Mouse (Mus musculus): ENCODE results near the gene Mcpt2. TPM values are rescaled to one million over a fixed set of nuclear protein-coding genes. Genes with fewer than 3 reads are reported as not detected.
"Not testable (repeated sequence)": the region's sequence is repeated elsewhere in the genome, so short reads cannot be mapped to it uniquely, and the experiment has no call there.

The Mcpt2 gene
- total RNA-seq (2014; fragmentation: Nextera tagmentation) (not detected in 2 replicates), total RNA-seq (2017) (not detected in 2 replicates)

DNA sequence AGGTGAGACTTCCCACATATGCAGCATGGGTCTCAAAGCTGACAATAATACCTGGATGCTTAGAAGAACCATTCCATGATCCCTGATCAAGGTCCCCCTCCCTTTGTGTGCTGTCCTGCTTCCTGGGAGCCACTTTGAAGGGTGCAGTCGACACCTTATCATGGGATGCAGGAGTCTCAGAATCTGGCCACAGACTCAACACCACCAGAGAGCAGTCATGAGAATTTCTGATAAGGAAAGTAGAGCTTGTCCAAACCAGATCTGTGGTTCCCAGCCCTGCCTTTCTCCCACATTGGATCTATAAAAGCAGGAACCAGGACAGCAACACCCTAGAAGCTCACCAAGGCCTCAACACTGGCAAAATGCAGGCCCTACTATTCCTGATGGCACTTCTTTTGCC, at the start of gene Mcpt2:
Mcpt2 (plus strand) TSS at position 250 of the 400 bp plus-strand sequence.
- peak; percentile 77 for ATAC-seq (replicated peaks; ENCODE audit: low FRiP score, low TSS enrichment, poor library complexity, severe bottlenecking)

DNA sequence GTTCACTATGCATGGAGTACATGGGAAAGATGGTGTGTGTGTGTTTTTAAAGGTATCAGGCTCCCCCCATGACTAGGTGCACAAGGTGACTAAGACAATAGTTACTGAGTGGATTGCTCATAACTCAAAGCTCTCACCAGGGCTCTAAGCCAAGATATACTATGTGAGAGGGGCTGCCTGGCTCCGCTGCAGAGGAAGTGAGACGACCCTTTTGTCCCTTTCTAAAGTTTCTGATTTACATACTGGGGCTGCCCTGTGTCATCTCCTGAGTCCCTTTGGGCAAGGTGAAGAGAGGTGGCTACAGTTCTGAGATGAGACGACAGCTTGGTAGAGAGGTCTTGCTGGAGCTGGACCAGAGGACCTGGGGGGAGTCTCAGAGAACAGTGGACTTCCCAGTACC, 28.7 kb upstream of the Mcpt2 start:
- ATAC-seq (replicated peaks; ENCODE audit: low FRiP score, low TSS enrichment, poor library complexity, severe bottlenecking): no peak

DNA sequence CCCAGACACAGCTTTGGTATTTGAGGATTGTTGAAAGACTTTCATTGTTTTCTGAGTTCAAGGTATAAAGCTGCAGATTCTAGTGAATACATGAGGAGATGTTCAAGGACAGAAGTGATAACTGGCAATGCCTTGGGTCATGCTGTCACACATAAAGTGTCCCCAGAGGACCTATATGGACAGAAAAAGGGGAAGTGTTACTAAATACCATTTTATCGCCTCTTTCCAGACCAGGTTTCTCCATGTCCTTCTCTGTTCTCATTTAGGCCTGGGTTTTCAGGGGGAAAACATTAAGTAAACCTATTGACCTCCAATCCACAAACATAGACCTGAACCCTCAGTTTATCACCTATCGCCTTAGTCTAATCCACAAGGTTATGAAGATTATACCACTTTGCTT, 27.9 kb upstream of the Mcpt2 start:
- ATAC-seq (replicated peaks; ENCODE audit: low FRiP score, low TSS enrichment, poor library complexity, severe bottlenecking): no peak

DNA sequence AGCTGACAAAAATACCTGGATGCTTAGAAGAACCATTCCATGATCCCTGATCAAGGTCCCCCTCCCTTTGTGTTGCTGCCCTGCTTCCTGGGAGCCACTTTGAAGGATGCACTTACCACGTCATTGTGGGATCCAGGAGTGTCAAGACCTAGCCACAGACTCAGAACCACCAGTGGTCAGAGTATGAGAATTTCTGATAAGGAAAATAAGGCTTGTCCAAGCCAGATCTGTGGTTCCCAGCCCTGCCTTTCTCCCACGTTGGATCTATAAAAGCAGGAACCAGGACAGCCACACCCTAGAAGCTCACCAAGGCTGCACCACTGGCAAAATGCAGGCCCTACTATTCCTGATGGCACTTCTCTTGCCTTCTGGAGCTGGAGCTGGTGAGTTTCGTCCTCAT, 24.2 kb upstream of the Mcpt2 start, which contains the start of gene Mcpt1:
Mcpt1 (plus strand) TSS at position 301 of the 400 bp plus-strand sequence.
- ATAC-seq (replicated peaks; ENCODE audit: low FRiP score, low TSS enrichment, poor library complexity, severe bottlenecking): not testable (repeated sequence)

DNA sequence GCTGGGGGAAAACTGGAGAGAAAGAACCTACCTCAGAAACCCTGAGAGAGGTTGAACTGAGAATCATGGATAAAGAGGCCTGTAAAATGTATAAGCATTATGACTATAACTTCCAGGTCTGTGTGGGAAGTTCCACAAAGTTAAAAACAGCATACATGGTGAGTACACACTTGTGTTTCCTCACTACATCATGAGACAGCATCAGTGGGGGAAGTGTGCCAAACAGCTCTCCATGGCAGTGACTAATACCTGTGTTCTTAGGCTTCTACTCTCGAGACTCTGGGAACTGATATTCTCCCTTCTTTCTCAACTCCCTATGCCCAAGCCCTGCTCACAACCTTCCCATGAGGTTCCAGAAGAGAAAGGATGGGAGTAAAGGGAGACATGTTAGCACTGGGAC, 22.4 kb upstream of the Mcpt2 start:
- ATAC-seq (replicated peaks; ENCODE audit: low FRiP score, low TSS enrichment, poor library complexity, severe bottlenecking): no peak

DNA sequence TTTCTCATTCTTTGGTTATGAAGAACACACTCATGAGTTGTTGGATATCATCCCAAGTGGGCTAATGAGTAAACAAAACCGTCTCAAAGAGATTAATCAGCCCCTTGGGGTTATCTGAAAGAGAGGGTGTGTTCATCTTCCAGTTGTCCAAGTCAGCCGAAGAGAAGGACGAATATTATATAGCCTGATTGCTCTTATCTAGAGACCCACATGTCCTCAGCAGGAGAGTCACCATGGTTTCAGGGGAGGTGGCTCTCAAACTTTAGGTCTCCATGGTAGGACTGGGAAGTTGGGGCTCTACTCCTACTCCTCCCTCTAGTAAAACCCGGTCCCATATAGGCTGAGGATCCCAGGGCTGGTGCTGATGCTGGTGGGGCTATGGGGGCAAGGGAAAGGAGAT, 20.5 kb upstream of the Mcpt2 start:
- ATAC-seq (replicated peaks; ENCODE audit: low FRiP score, low TSS enrichment, poor library complexity, severe bottlenecking): peak; percentile 98

DNA sequence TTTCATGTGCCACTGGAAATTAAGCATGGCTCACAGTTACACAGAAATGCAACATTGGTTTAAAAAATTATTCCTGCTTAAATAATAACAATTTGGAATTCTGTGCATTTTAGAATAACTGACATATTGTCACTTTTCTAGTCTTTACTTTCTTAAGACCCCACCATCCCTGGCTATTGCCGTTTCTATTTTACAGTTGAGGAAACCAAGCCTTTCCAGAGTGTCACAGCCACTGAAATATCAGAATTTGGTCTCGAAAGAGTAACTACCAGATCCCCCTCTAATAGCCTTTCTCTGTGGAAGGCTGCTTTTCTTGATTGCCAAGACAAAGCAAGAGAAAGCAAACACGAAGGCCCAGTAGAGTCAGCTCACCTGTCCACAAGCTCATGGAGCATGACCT, 11.4 kb upstream of the Mcpt2 start, which contains the start of gene Mcpt9:
Mcpt9 (minus strand) TSS at position 101 of the 400 bp plus-strand sequence.
- not testable (repeated sequence) for ATAC-seq (replicated peaks; ENCODE audit: low FRiP score, low TSS enrichment, poor library complexity, severe bottlenecking)

DNA sequence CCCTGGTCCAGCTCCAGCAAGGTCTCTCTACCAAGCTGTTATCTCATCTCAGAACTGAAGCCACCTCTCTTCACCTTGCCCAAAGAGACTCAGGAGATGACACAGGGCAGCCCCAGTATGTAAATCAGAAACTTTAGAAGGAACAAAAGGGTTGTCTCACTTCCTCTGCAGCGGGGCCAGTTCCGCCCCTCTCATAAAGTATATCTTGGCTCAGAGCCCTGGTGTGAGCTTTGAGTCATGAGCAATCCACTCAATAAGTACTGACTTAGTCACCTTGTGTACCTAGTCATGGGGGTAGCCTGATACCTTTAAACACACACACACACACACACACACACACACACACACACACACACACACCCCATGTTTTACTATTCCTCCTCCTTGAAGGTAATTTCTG, 7.4 kb upstream of the Mcpt2 start:
- ATAC-seq (replicated peaks; ENCODE audit: low FRiP score, low TSS enrichment, poor library complexity, severe bottlenecking): no peak

DNA sequence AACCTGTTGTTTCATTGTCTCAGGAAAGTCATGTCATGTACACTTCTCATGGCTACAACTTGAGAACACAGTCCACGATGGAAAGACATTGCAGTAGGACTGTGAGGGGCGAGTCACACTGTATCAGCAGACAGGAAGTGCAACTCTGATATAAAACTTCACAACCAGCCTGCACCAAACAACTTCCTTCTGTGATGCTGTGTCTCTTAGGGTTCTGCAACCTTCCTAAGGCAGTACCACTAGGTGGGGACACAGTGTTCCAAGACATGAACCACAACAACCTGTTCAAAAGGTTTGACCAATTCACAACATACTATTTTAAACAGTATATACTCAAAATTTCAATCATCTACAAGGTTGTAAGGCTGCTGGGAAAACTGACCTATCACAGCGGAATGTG, 13.6 kb downstream of the Mcpt2 start:
- ATAC-seq (replicated peaks; ENCODE audit: low FRiP score, low TSS enrichment, poor library complexity, severe bottlenecking): no peak

DNA sequence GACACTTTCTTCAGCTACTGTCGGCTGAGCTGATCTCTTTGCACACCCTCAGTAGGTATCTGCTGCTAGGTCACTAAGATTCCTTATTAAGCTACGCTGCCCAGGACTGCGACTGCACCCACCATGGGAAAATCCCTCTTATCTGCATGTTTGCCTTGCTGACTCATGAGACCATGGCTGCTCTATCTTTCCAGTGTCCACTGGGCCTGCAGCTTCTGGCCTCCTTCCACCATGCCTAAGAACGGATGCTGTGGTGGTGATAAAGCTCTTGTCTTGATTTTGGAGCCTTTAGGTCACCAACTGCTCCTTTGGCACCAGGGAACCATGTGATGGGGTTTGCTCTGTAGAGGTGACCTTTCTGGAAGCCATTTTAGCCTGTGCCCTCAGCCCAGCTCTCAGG, 15.9 kb downstream of the Mcpt2 start:
- ATAC-seq (replicated peaks; ENCODE audit: low FRiP score, low TSS enrichment, poor library complexity, severe bottlenecking): peak; percentile 77

DNA sequence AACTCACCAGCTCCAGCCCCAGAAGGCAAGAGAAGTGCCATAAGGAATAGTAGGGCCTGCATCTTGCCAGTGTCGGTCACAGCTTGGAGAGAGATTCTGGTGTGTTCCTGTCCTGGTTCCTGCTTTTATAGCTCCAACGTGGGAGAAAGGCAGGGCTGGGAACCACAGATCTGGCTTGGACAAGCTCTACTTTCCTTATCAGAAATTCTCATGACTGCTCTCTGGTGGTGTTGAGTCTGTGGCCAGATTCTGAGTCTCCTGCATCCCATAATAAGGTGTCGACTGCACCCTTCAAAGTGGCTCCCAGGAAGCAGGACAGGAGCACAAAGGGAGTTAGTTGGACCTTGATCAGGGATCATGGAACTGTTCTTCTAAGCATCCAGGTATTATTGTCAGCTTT, 20.4 kb downstream of the Mcpt2 start, which contains the start of gene Mcpt4:
Mcpt4 (minus strand) TSS at position 101 of the 400 bp plus-strand sequence.
- ATAC-seq (replicated peaks; ENCODE audit: low FRiP score, low TSS enrichment, poor library complexity, severe bottlenecking): not testable (repeated sequence)

DNA sequence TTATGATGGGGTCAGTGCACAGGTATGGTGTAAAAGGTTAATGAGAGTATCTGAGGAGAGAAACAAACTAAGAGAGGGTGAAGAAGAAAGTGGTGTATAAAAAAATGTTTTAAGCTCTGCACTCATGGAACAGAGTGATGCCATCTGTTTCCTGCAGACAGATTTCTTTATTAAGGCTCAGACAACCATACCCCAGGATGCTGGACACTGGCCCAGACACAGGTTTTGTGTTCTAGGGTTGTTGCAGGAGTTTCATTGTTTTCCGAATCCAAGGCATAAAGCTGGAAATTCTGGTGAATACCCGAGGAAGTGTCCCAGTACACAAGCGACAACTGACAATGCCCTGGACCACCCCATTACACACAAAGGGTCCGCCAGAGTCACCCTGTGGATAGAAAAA, 40.2 kb downstream of the Mcpt2 start:
- no peak for ATAC-seq (replicated peaks; ENCODE audit: low FRiP score, low TSS enrichment, poor library complexity, severe bottlenecking)

DNA sequence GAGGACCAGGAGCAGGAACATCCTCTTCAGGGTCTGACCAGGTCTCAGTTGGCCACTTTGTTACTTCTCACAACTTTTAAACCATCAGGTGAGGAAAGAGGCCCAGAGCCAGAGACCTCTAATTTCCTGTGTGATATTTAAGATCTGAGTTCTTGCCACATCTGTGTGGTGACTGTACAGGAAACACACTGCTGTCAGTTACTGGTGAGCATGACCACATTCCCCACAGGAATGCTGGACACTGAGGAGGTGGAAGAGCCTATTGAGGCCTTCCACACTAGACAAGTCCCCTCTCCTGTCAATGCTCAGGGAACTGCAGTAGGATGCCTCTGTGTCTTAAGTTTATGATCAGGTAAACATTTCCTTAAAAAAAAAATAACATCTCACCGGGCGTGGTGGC, 43.3 kb downstream of the Mcpt2 start, which contains the start of gene Mcpt8:
Mcpt8 (minus strand) TSS at position 107 of the 400 bp plus-strand sequence.
- ATAC-seq (replicated peaks; ENCODE audit: low FRiP score, low TSS enrichment, poor library complexity, severe bottlenecking): no peak

DNA sequence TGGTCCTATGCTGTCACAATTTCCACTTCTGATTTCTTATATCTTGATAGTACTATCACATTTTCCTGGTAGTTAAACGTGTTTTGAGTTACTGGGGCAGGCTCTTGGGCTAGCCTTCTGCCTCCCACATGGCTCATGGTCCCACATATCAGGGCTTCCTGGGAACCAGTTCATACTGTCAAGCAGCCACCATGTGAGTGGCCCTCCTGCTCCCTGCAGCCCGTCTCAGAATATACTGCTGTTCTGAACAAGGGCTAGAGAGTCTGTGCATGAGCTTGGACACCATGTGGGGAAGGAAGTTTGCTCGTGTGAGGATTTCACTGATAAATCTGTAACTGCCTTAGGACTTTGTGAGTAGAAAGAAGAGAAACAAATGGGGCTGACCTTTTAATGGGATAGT, 44.9 kb downstream of the Mcpt2 start:
- no peak for ATAC-seq (replicated peaks; ENCODE audit: low FRiP score, low TSS enrichment, poor library complexity, severe bottlenecking)

DNA sequence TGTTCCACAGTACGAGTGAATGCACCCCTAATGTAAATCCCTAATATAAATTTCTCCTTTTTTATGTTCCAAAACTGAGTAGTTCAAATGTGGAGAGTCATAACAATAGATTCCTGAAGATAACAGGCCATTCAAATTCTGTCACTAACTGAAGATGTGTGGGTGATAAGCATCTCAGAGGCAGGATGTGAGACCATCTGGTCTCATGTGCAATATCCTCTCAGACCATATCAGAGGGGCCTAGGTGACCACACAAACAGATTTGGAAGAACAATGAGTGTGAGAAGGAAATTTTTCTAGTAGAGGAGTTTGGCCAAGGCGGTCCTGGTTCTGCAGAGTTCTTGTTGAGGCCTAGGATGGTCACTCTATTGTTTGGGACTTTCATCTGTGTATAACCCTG, 51.5 kb downstream of the Mcpt2 start:
- ATAC-seq (replicated peaks; ENCODE audit: low FRiP score, low TSS enrichment, poor library complexity, severe bottlenecking): no peak

Other genes with a start within 250 kb of the Mcpt2 start
- not detected in 2 replicates for gene Nfatc4, start 218.9 kb upstream of the Mcpt2 start, total RNA-seq (2014; fragmentation: Nextera tagmentation)
- not detected in 2 replicates for gene Nfatc4, start 218.9 kb upstream of the Mcpt2 start, total RNA-seq (2017)
- gene Nynrin, start 188.0 kb upstream of the Mcpt2 start, total RNA-seq (2014; fragmentation: Nextera tagmentation): 1.9 and 2.7 TPM in 2 replicates
- gene Nynrin, start 188.0 kb upstream of the Mcpt2 start, total RNA-seq (2017): 1.2 and 2.0 TPM in 2 replicates
- gene Cbln3, start 157.6 kb upstream of the Mcpt2 start, total RNA-seq (2014; fragmentation: Nextera tagmentation): not detected in 2 replicates
- gene Cbln3, start 157.6 kb upstream of the Mcpt2 start, total RNA-seq (2017): not detected in 2 replicates
- gene Khnyn, start 157.1 kb upstream of the Mcpt2 start, total RNA-seq (2014; fragmentation: Nextera tagmentation): 10.9 and 12.1 TPM in 2 replicates
- 8.7 and 16.3 TPM in 2 replicates for gene Khnyn, start 157.1 kb upstream of the Mcpt2 start, total RNA-seq (2017)
- gene Sdr39u1, start 141.7 kb upstream of the Mcpt2 start, total RNA-seq (2014; fragmentation: Nextera tagmentation): 7.8 and 17.0 TPM in 2 replicates
- 3.9 and 6.7 TPM in 2 replicates for gene Sdr39u1, start 141.7 kb upstream of the Mcpt2 start, total RNA-seq (2017)
- gene Cma1, start 97.4 kb upstream of the Mcpt2 start, total RNA-seq (2014; fragmentation: Nextera tagmentation): 1.4 TPM in 1 of 2 replicates, not detected in the other
- gene Cma1, start 97.4 kb upstream of the Mcpt2 start, total RNA-seq (2017): 1.1 TPM in 1 of 2 replicates, not detected in the other
- gene Cma2, start 91.1 kb upstream of the Mcpt2 start, total RNA-seq (2014; fragmentation: Nextera tagmentation): not detected in 2 replicates
- gene Cma2, start 91.1 kb upstream of the Mcpt2 start, total RNA-seq (2017): not detected in 2 replicates
- gene Mcpt1, start 24.1 kb upstream of the Mcpt2 start, total RNA-seq (2014; fragmentation: Nextera tagmentation): not detected in 2 replicates
- not detected in 2 replicates for gene Mcpt1, start 24.1 kb upstream of the Mcpt2 start, total RNA-seq (2017)
- not detected in 2 replicates for gene Mcpt9, start 11.5 kb upstream of the Mcpt2 start, total RNA-seq (2014; fragmentation: Nextera tagmentation)
- not detected in 2 replicates for gene Mcpt9, start 11.5 kb upstream of the Mcpt2 start, total RNA-seq (2017)
- not detected in 2 replicates for gene Mcpt4, start 20.3 kb downstream of the Mcpt2 start, total RNA-seq (2014; fragmentation: Nextera tagmentation)
- not detected in 2 replicates for gene Mcpt4, start 20.3 kb downstream of the Mcpt2 start, total RNA-seq (2017)
- not detected in 2 replicates for gene Mcpt8, start 43.2 kb downstream of the Mcpt2 start, total RNA-seq (2014; fragmentation: Nextera tagmentation)
- gene Mcpt8, start 43.2 kb downstream of the Mcpt2 start, total RNA-seq (2017): 1.2 TPM in 1 of 2 replicates, not detected in the other
- 2.8 TPM in 1 of 2 replicates, not detected in the other for gene Ctsg, start 60.5 kb downstream of the Mcpt2 start, total RNA-seq (2014; fragmentation: Nextera tagmentation)
- 3.5 and 16.0 TPM in 2 replicates for gene Ctsg, start 60.5 kb downstream of the Mcpt2 start, total RNA-seq (2017)
- not detected in 2 replicates for gene Gzme, start 78.6 kb downstream of the Mcpt2 start, total RNA-seq (2014; fragmentation: Nextera tagmentation)
- not detected in 2 replicates for gene Gzme, start 78.6 kb downstream of the Mcpt2 start, total RNA-seq (2017)
- gene Gzmd, start 90.6 kb downstream of the Mcpt2 start, total RNA-seq (2014; fragmentation: Nextera tagmentation): not detected in 2 replicates
- gene Gzmd, start 90.6 kb downstream of the Mcpt2 start, total RNA-seq (2017): not detected in 2 replicates
- not detected in 2 replicates for gene Gzmg, start 117.5 kb downstream of the Mcpt2 start, total RNA-seq (2014; fragmentation: Nextera tagmentation)
- gene Gzmg, start 117.5 kb downstream of the Mcpt2 start, total RNA-seq (2017): not detected in 2 replicates
- not detected in 2 replicates for gene Gzmn, start 132.6 kb downstream of the Mcpt2 start, total RNA-seq (2014; fragmentation: Nextera tagmentation)
- not detected in 2 replicates for gene Gzmn, start 132.6 kb downstream of the Mcpt2 start, total RNA-seq (2017)
- not detected in 2 replicates for gene Gzmf, start 169.4 kb downstream of the Mcpt2 start, total RNA-seq (2014; fragmentation: Nextera tagmentation)
- not detected in 2 replicates for gene Gzmf, start 169.4 kb downstream of the Mcpt2 start, total RNA-seq (2017)
- not detected in 2 replicates for gene Gzmc, start 192.6 kb downstream of the Mcpt2 start, total RNA-seq (2014; fragmentation: Nextera tagmentation)
- gene Gzmc, start 192.6 kb downstream of the Mcpt2 start, total RNA-seq (2017): not detected in 2 replicates
- gene Gzmb, start 220.2 kb downstream of the Mcpt2 start, total RNA-seq (2014; fragmentation: Nextera tagmentation): 1.1 TPM in 1 of 2 replicates, not detected in the other
- gene Gzmb, start 220.2 kb downstream of the Mcpt2 start, total RNA-seq (2017): 0.33 and 1.8 TPM in 2 replicates